Comparison of ENCODE assay signal across 7 mouse cellular contexts in the genomic region with DNA sequence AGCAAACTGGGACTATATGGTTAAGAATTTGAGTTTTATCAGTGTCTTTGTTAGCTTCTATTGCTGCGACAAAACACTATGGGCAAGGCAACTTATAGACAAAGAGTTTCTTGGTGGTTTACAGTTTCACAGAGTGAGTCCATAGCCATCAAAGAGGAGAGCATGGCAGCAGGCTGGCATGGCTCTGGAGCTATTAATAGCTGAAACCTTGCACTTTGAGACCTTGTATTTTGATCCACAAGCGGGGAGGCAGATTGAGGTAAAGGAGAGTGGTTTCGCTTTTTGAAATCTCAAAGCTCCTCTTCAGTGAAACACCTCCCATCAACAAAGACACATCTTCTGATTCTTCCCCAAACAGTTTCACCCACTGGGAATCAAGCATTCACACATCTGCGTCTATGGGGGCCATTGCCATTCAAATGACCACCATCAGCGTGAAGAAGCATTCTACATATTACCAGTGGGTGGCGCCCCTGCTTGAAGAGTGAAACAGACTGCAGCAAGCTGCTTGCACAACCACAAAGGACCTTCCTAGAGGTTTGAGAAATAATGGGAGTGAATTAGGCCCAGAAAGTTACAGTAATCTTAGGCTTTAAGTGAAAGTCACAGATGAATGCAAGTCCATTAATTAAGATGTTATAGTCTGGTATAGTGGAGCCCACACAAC. TPM values are rescaled to one million over a fixed set of nuclear protein-coding genes. Genes with fewer than 3 reads are reported as not detected.
A peak's percentile ranks its signal among the peaks of the same experiment; 100 is the strongest.
DNase-seq lines count a peak whose midpoint lies in the region; ATAC-seq and TF ChIP-seq lines count a peak whose summit lies in the region.

No protein-coding gene starts in this region.

- 48% methylated on average over 6 of the region's 6 CpGs for WGBS in liver, embryonic 12.5 days (ENCODE audit: insufficient replicate concordance)
- WGBS in stomach, postnatal 0 days: 58% methylated on average over 6 of the region's 6 CpGs

- TF ChIP-seq POLR2A in MEL (IDR thresholded peaks at IDR 0.05; ENCODE audit: control insufficient read depth in 1 of 2, insufficient read depth in 1 of 2, low read depth in 1 of 2, low read length in 2 of 2, poor library complexity in 1 of 2): no peak

- H3K9ac ChIP-seq in liver, embryonic 12.5 days: no peak overlapping the region
- peak overlapping the region; percentile 28 for H3K9ac ChIP-seq in MEL (ENCODE audit: control insufficient read depth, low read depth, low read length, poor library complexity, severe bottlenecking)
- no peak overlapping the region for H3K9ac ChIP-seq in stomach, postnatal 0 days (ENCODE audit: low read length)

- H3K4me2 ChIP-seq in liver, embryonic 12.5 days: no peak overlapping the region
- no peak overlapping the region for H3K4me2 ChIP-seq in stomach, postnatal 0 days (replicated peaks; ENCODE audit: low read depth)

- H3K36me3 ChIP-seq in liver, embryonic 12.5 days: no peaks in the 10 kb centered on the region
- H3K36me3 ChIP-seq in MEL (ENCODE audit: control insufficient read depth in 1 of 2, insufficient read depth in 2 of 2, low read length in 2 of 2): peaks cover 0 to 9% of the 10 kb centered on the region in 2 experiments; a peak in 2 of 4 replicates
- H3K36me3 ChIP-seq in stomach, postnatal 0 days (ENCODE audit: control insufficient read depth, insufficient read depth, low read length): no peaks in the 10 kb centered on the region

- H3K79me2 ChIP-seq in MEL (ENCODE audit: control insufficient read depth, insufficient read depth, low read length, poor library complexity): no peaks in the 10 kb centered on the region

- no peak for ATAC-seq in liver, embryonic 12.5 days
- peak; percentile 38; the same call in 1 of the 2 replicates for ATAC-seq in stomach, postnatal 0 days (ENCODE audit: low FRiP score, low TSS enrichment)

- no peak; the same call in none of the 2 replicates for TF ChIP-seq RAD21 in MEL (IDR thresholded peaks at IDR 0.05; ENCODE audit: low read depth, low read length)

- TF ChIP-seq CTCF in MEL (IDR thresholded peaks at IDR 0.05 in 2 of 3, conservative IDR thresholded peaks at IDR 0.05 in 1 of 3; ENCODE audit: control insufficient read depth in 1 of 3, insufficient read depth in 1 of 3, low read depth in 2 of 3, low read length in 3 of 3, poor library complexity in 1 of 3, severe bottlenecking in 1 of 3): peak in 2 of 3 experiments; percentile 99
- TF ChIP-seq CTCF in stomach, postnatal 0 days (IDR thresholded peaks at IDR 0.05; ENCODE audit: low read depth): peak; percentile 88

- TF ChIP-seq EP300 in MEL (IDR thresholded peaks at IDR 0.05; ENCODE audit: low read depth in 1 of 2, low read length in 2 of 2): no peak
- TF ChIP-seq EP300 in stomach, postnatal 0 days (optimal IDR thresholded peaks at IDR 0.05): no peak

- H3K4me3 ChIP-seq in liver, embryonic 12.5 days: no peak overlapping the region
- peak overlapping the region; percentile 42 to 45 for H3K4me3 ChIP-seq in MEL (ENCODE audit: control insufficient read depth in 1 of 2, insufficient read depth in 1 of 2, low read depth in 2 of 2, low read length in 2 of 2)
- no peak overlapping the region for H3K4me3 ChIP-seq in stomach, postnatal 0 days (ENCODE audit: low read depth, low read length)

- H3K4me1 ChIP-seq in liver, embryonic 12.5 days: no peaks in the 10 kb centered on the region
- peaks cover 4 to 13% of the 10 kb centered on the region in 2 experiments; a peak in 3 of 4 replicates for H3K4me1 ChIP-seq in MEL (ENCODE audit: control insufficient read depth in 1 of 2, insufficient read depth in 2 of 2, low read length in 2 of 2)
- no peaks in the 10 kb centered on the region for H3K4me1 ChIP-seq in stomach, postnatal 0 days (replicated peaks; ENCODE audit: control insufficient read depth, insufficient read depth)

- H3K27ac ChIP-seq in liver, embryonic 12.5 days: no peak overlapping the region
- no peak overlapping the region for H3K27ac ChIP-seq in MEL (ENCODE audit: control insufficient read depth, low read depth, low read length)
- no peak overlapping the region for H3K27ac ChIP-seq in stomach, postnatal 0 days (replicated peaks)

- no peaks in the 10 kb centered on the region for H3K9me3 ChIP-seq in liver, embryonic 12.5 days (replicated peaks)
- H3K9me3 ChIP-seq in MEL (replicated peaks; ENCODE audit: insufficient read depth, low read length): no peaks in the 10 kb centered on the region
- H3K9me3 ChIP-seq in stomach, postnatal 0 days (ENCODE audit: control insufficient read depth, low read length): no peaks in the 10 kb centered on the region

- DNase-seq in liver (peak; percentile 53), MEL (ENCODE audit: low read depth, low spot score) (peak; percentile 97)
- DNase-seq in adrenal gland, postnatal 4 days (ENCODE audit: low spot score in 2 of 2): peak; percentile 24 to 36
- DNase-seq in gastrocnemius, postnatal 4 days (ENCODE audit: low spot score in 2 of 2): peak; percentile 28 to 59
- DNase-seq in lung, adult 18-20 months: peak; percentile 46 to 68
- peak; percentile 64 for DNase-seq in stomach, postnatal 0 days (ENCODE audit: low spot score)

- no peaks in the 10 kb centered on the region for H3K27me3 ChIP-seq in liver, embryonic 12.5 days (replicated peaks)
- no peaks in the 10 kb centered on the region; a peak in 1 of 4 replicates for H3K27me3 ChIP-seq in MEL (ENCODE audit: control insufficient read depth in 1 of 2, insufficient read depth in 2 of 2, low read length in 2 of 2)
- H3K27me3 ChIP-seq in stomach, postnatal 0 days (ENCODE audit: control insufficient read depth, insufficient read depth, low read length): no peaks in the 10 kb centered on the region

TF ChIP-seq in MEL, 35 proteins besides CTCF, POLR2A, EP300 and RAD21 (continues in another document):
- TF ChIP-seq ZC3H11A (IDR thresholded peaks at IDR 0.05; ENCODE audit: low read depth, low read length) (peak; percentile 100), MAX (IDR thresholded peaks at IDR 0.05; ENCODE audit: low read length) (no peak), MYC (IDR thresholded peaks at IDR 0.05; ENCODE audit: low read depth, low read length) (no peak), MAFK (IDR thresholded peaks at IDR 0.05; ENCODE audit: borderline replicate concordance, low read depth, low read length) (no peak), TAL1 (IDR thresholded peaks at IDR 0.05; ENCODE audit: low read length) (no peak), NELFE (IDR thresholded peaks at IDR 0.05; ENCODE audit: low read depth, low read length) (no peak), ZNF384 (IDR thresholded peaks at IDR 0.05; ENCODE audit: low read depth, low read length) (no peak), TBP (IDR thresholded peaks at IDR 0.05; ENCODE audit: low read depth, low read length) (no peak), NRF1 (IDR thresholded peaks at IDR 0.05; ENCODE audit: insufficient read depth, low read depth, low read length, poor library complexity, severe bottlenecking) (no peak), UBTF (IDR thresholded peaks at IDR 0.05; ENCODE audit: borderline replicate concordance, insufficient read depth, low read depth, low read length) (no peak), MEF2A (IDR thresholded peaks at IDR 0.05; ENCODE audit: extremely low read depth, insufficient replicate concordance, low read depth, low read length, poor library complexity, severe bottlenecking) (no peak), SIN3A (IDR thresholded peaks at IDR 0.05; ENCODE audit: low read length) (peak; percentile 68; the same call in 1 of the 2 replicates), CHD2 (IDR thresholded peaks at IDR 0.05; ENCODE audit: low read length) (no peak), MYB (IDR thresholded peaks at IDR 0.05; ENCODE audit: low read depth, low read length) (no peak), TCF12 (IDR thresholded peaks at IDR 0.05; ENCODE audit: low read depth, low read length) (no peak), POLR2AphosphoS2 (IDR thresholded peaks at IDR 0.05; ENCODE audit: low read length) (no peak), ZKSCAN1 (IDR thresholded peaks at IDR 0.05; ENCODE audit: low read depth, low read length) (no peak), JUND (IDR thresholded peaks at IDR 0.05; ENCODE audit: low read depth, low read length) (no peak), HCFC1 (IDR thresholded peaks at IDR 0.05; ENCODE audit: low read depth, low read length) (peak; percentile 50; the same call in 1 of the 2 replicates), KAT2A (conservative IDR thresholded peaks at IDR 0.05; ENCODE audit: low read depth, low read length) (no peak), E2F4 (IDR thresholded peaks at IDR 0.05; ENCODE audit: borderline replicate concordance, low read depth, low read length) (no peak), CHD1 (IDR thresholded peaks at IDR 0.05; ENCODE audit: low read depth, low read length) (no peak), USF1 (IDR thresholded peaks at IDR 0.05; ENCODE audit: low read depth, low read length) (no peak), GABPA (IDR thresholded peaks at IDR 0.05; ENCODE audit: low read depth, low read length) (no peak), ETS1 (IDR thresholded peaks at IDR 0.05; ENCODE audit: low read depth, low read length) (no peak), GATA1 (IDR thresholded peaks at IDR 0.05; ENCODE audit: low read depth, low read length) (0 out of 2 replicates have a peak, but pooled peaks have one; percentile 6), BHLHE40 (IDR thresholded peaks at IDR 0.05; ENCODE audit: borderline replicate concordance, low read depth, low read length) (no peak), MAZ (IDR thresholded peaks at IDR 0.05; ENCODE audit: low read depth, low read length) (0 out of 2 replicates have a peak, but pooled peaks have one; percentile 54), RCOR1 (IDR thresholded peaks at IDR 0.05; ENCODE audit: low read depth, low read length) (no peak)

RNA-seq across cellular contexts. Expression of a gene that starts 11.4 kb away (rescaled TPM):
- polyA plus RNA-seq in liver, embryonic 12.5 days (2016; fragmentation: Nextera tagmentation; extraction: Ambion mirVana): 9.7 and 9.9 TPM in 2 replicates
- 18.3 and 22.6 TPM in 2 replicates for total RNA-seq in MEL (2012; rRNA removed)
- polyA plus RNA-seq in MEL (2012; ENCODE audit: insufficient read depth in 1 of 2, insufficient read length in 2 of 2, low read depth in 1 of 2, low replicate concordance in 2 of 2, missing spikeins in 1 of 2): 10 to 100 TPM in 1 of 2 experiments, not detected in 1; 23.7 TPM
- 10 to 100 TPM; 17.0 to 17.3 TPM for total RNA-seq in adrenal gland, postnatal 4 days (2021)
- 10 to 100 TPM; 10.2 to 12.4 TPM for total RNA-seq in gastrocnemius, postnatal 4 days (2021)
- 7.4 and 7.8 TPM in 2 replicates for polyA plus RNA-seq in stomach, postnatal 0 days (2015; fragmentation: Nextera tagmentation; extraction: Ambion mirVana)

RNA-seq across cellular contexts. Expression of a gene that starts 18.4 kb away (rescaled TPM):
- 2.2 and 2.4 TPM in 2 replicates for polyA plus RNA-seq in liver, embryonic 12.5 days (2016; fragmentation: Nextera tagmentation; extraction: Ambion mirVana)
- total RNA-seq in MEL (2012; rRNA removed): 19.9 and 20.6 TPM in 2 replicates
- 100 to 1,000 TPM in 1 of 2 experiments, 10 to 100 TPM in 1; 40.9 to 216 TPM for polyA plus RNA-seq in MEL (2012; ENCODE audit: insufficient read depth in 1 of 2, insufficient read length in 2 of 2, low read depth in 1 of 2, low replicate concordance in 2 of 2, missing spikeins in 1 of 2)
- 10 to 100 TPM; 19.7 to 24.2 TPM for total RNA-seq in adrenal gland, postnatal 4 days (2021)
- total RNA-seq in gastrocnemius, postnatal 4 days (2021): 10 to 100 TPM; 19.2 to 22.3 TPM
- polyA plus RNA-seq in stomach, postnatal 0 days (2015; fragmentation: Nextera tagmentation; extraction: Ambion mirVana): 2.8 and 3.0 TPM in 2 replicates

Comparison
In these comparisons a context has a peak if more than half of its experiments do, and no peak if none do; other contexts are left out.
1. DNase-seq: peak in every context shown above with its lines; median percentile 97 in MEL; 64 in stomach, postnatal 0 days; 57 in lung, adult 18-20 months; 53 in liver; 44 in gastrocnemius, postnatal 4 days; 30 in adrenal gland, postnatal 4 days.
2. H3K4me3 ChIP-seq: peak in MEL (2 of 2); none in liver, embryonic 12.5 days (single experiment) and stomach, postnatal 0 days (single experiment).